Comparison of ENCODE assay signal across 16 mouse cellular contexts in genomic region chr4:13536324-13537220, GRCm38 (mm10).
DNase-seq lines count a peak whose midpoint lies in the region; ATAC-seq lines count a peak whose summit lies in the region.
"Had no signal": no experiment of that assay in that cellular context is flagged by ENCODE, and none has a peak within 500 bp of the region (broad histone marks: within the 10 kb centered on the region; RNA-seq: fewer than 3 reads in every experiment).

No protein-coding gene starts in this region.

- intact Hi-C loops in left cerebral cortex, postnatal 36 days (cut with DNase I) = no loop called here

- H3K27ac ChIP-seq in embryonic facial prominence, embryonic 14.5 days (replicated peaks; ENCODE audit: low read depth, low read length) = no peak overlapping the region
- no peak overlapping the region for H3K27ac ChIP-seq in embryonic facial prominence, embryonic 10.5 days (replicated peaks)
- no peak overlapping the region for H3K27ac ChIP-seq in midbrain, embryonic 13.5 days
- no peak overlapping the region for H3K27ac ChIP-seq in midbrain, embryonic 10.5 days (replicated peaks)
- peak overlapping the region; percentile 34; the same call in 1 of the 2 replicates for H3K27ac ChIP-seq in neural tube, embryonic 14.5 days (ENCODE audit: low read depth, low read length)
- H3K27ac ChIP-seq: limb, embryonic 15.5 days; macrophage; stomach, postnatal 0 days had no signal

- H3K27me3 ChIP-seq in embryonic facial prominence, embryonic 14.5 days (replicated peaks; ENCODE audit: control insufficient read depth, insufficient read depth, low read length) = no peaks in the 10 kb centered on the region
- H3K27me3 ChIP-seq in embryonic facial prominence, embryonic 10.5 days (replicated peaks; ENCODE audit: low read depth, poor library complexity, severe bottlenecking) = no peaks in the 10 kb centered on the region
- H3K27me3 ChIP-seq in midbrain, embryonic 13.5 days = no peaks in the 10 kb centered on the region
- H3K27me3 ChIP-seq in midbrain, embryonic 10.5 days (ENCODE audit: low read depth, poor library complexity, severe bottlenecking) = no peaks in the 10 kb centered on the region
- H3K27me3 ChIP-seq in neural tube, embryonic 14.5 days (ENCODE audit: control insufficient read depth, insufficient read depth, low read length) = no peaks in the 10 kb centered on the region
- H3K27me3 ChIP-seq: limb, embryonic 15.5 days; Patski had no signal

- WGBS in embryonic facial prominence, embryonic 14.5 days = 57% methylated on average over 7 of the region's 7 CpGs
- WGBS in embryonic facial prominence, embryonic 10.5 days = 78% methylated on average over 7 of the region's 7 CpGs
- WGBS in midbrain, embryonic 13.5 days = 49% methylated on average over 7 of the region's 7 CpGs
- 85% methylated on average over 7 of the region's 7 CpGs for WGBS in midbrain, embryonic 10.5 days
- WGBS in neural tube, embryonic 14.5 days = 41% methylated on average over 7 of the region's 7 CpGs

- no peaks in the 10 kb centered on the region for H3K36me3 ChIP-seq in embryonic facial prominence, embryonic 14.5 days (ENCODE audit: control insufficient read depth, insufficient read depth, low read length)
- H3K36me3 ChIP-seq in embryonic facial prominence, embryonic 10.5 days (replicated peaks) = no peaks in the 10 kb centered on the region
- no peaks in the 10 kb centered on the region for H3K36me3 ChIP-seq in midbrain, embryonic 13.5 days
- no peaks in the 10 kb centered on the region for H3K36me3 ChIP-seq in midbrain, embryonic 10.5 days
- no peaks in the 10 kb centered on the region for H3K36me3 ChIP-seq in neural tube, embryonic 14.5 days (ENCODE audit: control insufficient read depth, insufficient read depth, low read length)
- H3K36me3 ChIP-seq: limb, embryonic 15.5 days had no signal

- no peak overlapping the region for H3K4me3 ChIP-seq in embryonic facial prominence, embryonic 14.5 days (ENCODE audit: low read depth, low read length)
- H3K4me3 ChIP-seq in embryonic facial prominence, embryonic 10.5 days = no peak overlapping the region
- no peak overlapping the region for H3K4me3 ChIP-seq in midbrain, embryonic 13.5 days (replicated peaks)
- no peak overlapping the region for H3K4me3 ChIP-seq in midbrain, embryonic 10.5 days
- H3K4me3 ChIP-seq in neural tube, embryonic 14.5 days (ENCODE audit: low read depth, low read length) = no peak overlapping the region
- H3K4me3 ChIP-seq: limb, embryonic 15.5 days had no signal

- ATAC-seq in embryonic facial prominence, embryonic 14.5 days (ENCODE audit: low read depth) = no peak
- peak; percentile 56 for ATAC-seq in midbrain, embryonic 13.5 days
- peak; percentile 66; the same call in 1 of the 2 replicates for ATAC-seq in neural tube, embryonic 14.5 days (ENCODE audit: low read depth)
- ATAC-seq: Patski had no signal

- no peaks in the 10 kb centered on the region for H3K4me1 ChIP-seq in embryonic facial prominence, embryonic 14.5 days (ENCODE audit: control insufficient read depth, insufficient read depth, low read length)
- no peaks in the 10 kb centered on the region for H3K4me1 ChIP-seq in embryonic facial prominence, embryonic 10.5 days
- peaks cover 12% of the 10 kb centered on the region for H3K4me1 ChIP-seq in midbrain, embryonic 13.5 days (replicated peaks)
- no peaks in the 10 kb centered on the region for H3K4me1 ChIP-seq in midbrain, embryonic 10.5 days
- peaks cover 2% of the 10 kb centered on the region for H3K4me1 ChIP-seq in neural tube, embryonic 14.5 days (ENCODE audit: control insufficient read depth, insufficient read depth, low read length)
- H3K4me1 ChIP-seq: limb, embryonic 15.5 days had no signal

- H3K4me2 ChIP-seq in embryonic facial prominence, embryonic 14.5 days (ENCODE audit: low read depth, low read length) = no peak overlapping the region
- H3K4me2 ChIP-seq in midbrain, embryonic 13.5 days (replicated peaks) = no peak overlapping the region
- 0 out of 2 replicates have a peak overlapping the region, but pooled peaks have one; percentile 12 for H3K4me2 ChIP-seq in neural tube, embryonic 14.5 days (ENCODE audit: low read depth, low read length)
- H3K4me2 ChIP-seq: limb, embryonic 15.5 days had no signal

- no peaks in the 10 kb centered on the region for H3K9me3 ChIP-seq in embryonic facial prominence, embryonic 14.5 days (ENCODE audit: control insufficient read depth, low read length)
- no peaks in the 10 kb centered on the region for H3K9me3 ChIP-seq in embryonic facial prominence, embryonic 10.5 days
- no peaks in the 10 kb centered on the region for H3K9me3 ChIP-seq in midbrain, embryonic 13.5 days
- no peaks in the 10 kb centered on the region for H3K9me3 ChIP-seq in midbrain, embryonic 10.5 days (replicated peaks)
- H3K9me3 ChIP-seq in neural tube, embryonic 14.5 days (ENCODE audit: control insufficient read depth, low read length) = no peaks in the 10 kb centered on the region
- H3K9me3 ChIP-seq: limb, embryonic 15.5 days had no signal

- no peak overlapping the region for H3K9ac ChIP-seq in embryonic facial prominence, embryonic 14.5 days (ENCODE audit: low read depth, low read length)
- no peak overlapping the region for H3K9ac ChIP-seq in midbrain, embryonic 13.5 days (replicated peaks)
- no peak overlapping the region for H3K9ac ChIP-seq in neural tube, embryonic 14.5 days (replicated peaks; ENCODE audit: low read depth, low read length)
- H3K9ac ChIP-seq: limb, embryonic 15.5 days had no signal

- peak; percentile 56 for DNase-seq in embryonic facial prominence, embryonic 14.5 days (ENCODE audit: low spot score)
- DNase-seq in embryonic facial prominence, embryonic 10.5 days (ENCODE audit: low spot score) = no peak
- DNase-seq in midbrain, embryonic 10.5 days (ENCODE audit: low spot score) = no peak
- peak; percentile 9 to 59 for DNase-seq in layer of hippocampus, adult 18-20 months (ENCODE audit: low spot score in 2 of 2)
- DNase-seq in left cerebral cortex, postnatal 36 days (ENCODE audit: low spot score in 2 of 2) = no peak
- DNase-seq in spleen, adult 12 weeks (ENCODE audit: low spot score) = no peak
- DNase-seq: cerebellum, adult 8-10 months; kidney, adult 2 months; kidney, postnatal 25 days; lung, adult 18-20 months had no signal

Comparison
In these comparisons a context has a peak if more than half of its experiments do, and no peak if none do; other contexts are left out.
1. DNase-seq: peak in embryonic facial prominence, embryonic 14.5 days (single experiment) and layer of hippocampus, adult 18-20 months (2 of 2); none in embryonic facial prominence, embryonic 10.5 days (single experiment), midbrain, embryonic 10.5 days (single experiment), left cerebral cortex, postnatal 36 days (0 of 2) and spleen, adult 12 weeks (single experiment).